Mouse (Mus musculus) heart, embryonic 11.5 days (tissue): ENCODE data around the gene Car12. TPM values are rescaled to one million over a fixed set of nuclear protein-coding genes. Genes with fewer than 3 reads are reported as not detected.
A peak's percentile ranks its signal among the peaks of the same experiment; 100 is the strongest.

Experiments used
- ATAC-seq: fragments of 200-750 bp; cut with Nextera tagmentation; replicated peaks from 2 replicates; pipeline ENCODE4 v1.8.0; 2017; ENCODE audit warnings: moderate library complexity; ENCODE audit not compliant: insufficient number of reproducible peaks, low FRiP score, low TSS enrichment
- H3K27ac ChIP-seq: fragments of 300-500 bp; sonication (generic); 2 replicates; pipeline ENCODE4 v1.5.1; 2014; ENCODE audit warnings: mild to moderate bottlenecking, low read depth, low read length
- H3K27me3 ChIP-seq: fragments of 300-500 bp; sonication (generic); 2 replicates; pipeline ENCODE4 v1.6.1; 2014; ENCODE audit warnings: mild to moderate bottlenecking, low read length, mixed read lengths; ENCODE audit not compliant: control insufficient read depth, insufficient read depth
- H3K36me3 ChIP-seq: fragments of 300-500 bp; sonication (generic); 2 replicates; pipeline ENCODE4 v1.6.1; 2014; ENCODE audit warnings: mild to moderate bottlenecking, low read length, moderate library complexity, mixed read lengths; ENCODE audit not compliant: control insufficient read depth, insufficient read depth
- H3K4me1 ChIP-seq: fragments of 300-500 bp; sonication (generic); 2 replicates; pipeline ENCODE4 v1.6.1; 2014; ENCODE audit warnings: low read length; ENCODE audit not compliant: control insufficient read depth, insufficient read depth
- H3K4me2 ChIP-seq: fragments of 300-500 bp; sonication (generic); 2 replicates; pipeline ENCODE4 v1.6.1; 2014; ENCODE audit warnings: mild to moderate bottlenecking, moderate library complexity
- H3K4me3 ChIP-seq: fragments of 300-500 bp; sonication (generic); 2 replicates; pipeline ENCODE4 v1.5.1; 2014; ENCODE audit warnings: low read depth, low read length
- H3K9ac ChIP-seq: fragments of 300-500 bp; sonication (generic); 2 replicates; pipeline ENCODE4 v1.6.1; 2014; ENCODE audit warnings: mild to moderate bottlenecking, low read depth, low read length, moderate library complexity
- H3K9me3 ChIP-seq: fragments of 300-500 bp; sonication (generic); replicated peaks from 2 replicates; pipeline ENCODE4 v1.6.1; 2016; ENCODE audit warnings: low read length; ENCODE audit not compliant: control insufficient read depth
- WGBS: fragments of 180-500 bp; shearing (Covaris S2); extraction: QIAGEN DNeasy Blood & Tissue Kit; methylation state at CpG from one replicate; pipeline ENCODE4 v1.1.7; 2014; ENCODE audit not compliant: insufficient replicate concordance; 5-methylcytosine and 5-hydroxymethylcytosine counted together
- polyA plus RNA-seq: library from polyadenylated mRNA; unstranded; fragments of >200 nt; fragmentation: Nextera tagmentation; extraction: Ambion mirVana; gene quantifications from 2 replicates; pipeline ENCODE4 v1.2.1, GENCODE M21; 2014

Car12 gene
- polyA plus RNA-seq, 1 experiment from 2014 or later, result 0.30 TPM

DNA sequence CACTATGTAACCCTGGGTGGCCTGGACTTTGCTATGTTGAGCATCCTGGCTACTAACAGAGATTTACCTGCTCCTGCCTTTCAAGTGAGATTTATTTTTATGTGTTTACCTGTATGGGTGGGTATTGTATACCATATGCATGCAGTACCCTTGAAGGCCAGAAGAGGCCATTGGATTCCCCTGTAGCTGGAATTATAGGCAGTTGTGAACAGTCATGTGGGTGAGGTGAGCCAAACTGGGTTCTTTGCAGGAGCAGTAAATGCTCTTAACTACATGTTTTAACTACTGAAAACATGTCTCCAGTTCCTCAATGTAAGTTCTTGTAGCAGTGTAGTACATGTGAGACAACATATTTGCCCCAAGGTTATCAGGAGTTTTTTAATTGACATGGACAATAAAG lies 8.1 kb upstream of the Car12 start:
- H3K4me3 ChIP-seq, result no peak overlapping the region
- H3K4me2 ChIP-seq, result no peak overlapping the region
- no peaks in the 10 kb centered on the region for H3K4me1 ChIP-seq
- no peaks in the 10 kb centered on the region for H3K9me3 ChIP-seq
- H3K9ac ChIP-seq, result no peak overlapping the region
- no peak overlapping the region for H3K27ac ChIP-seq
- H3K36me3 ChIP-seq, result no peaks in the 10 kb centered on the region
- ATAC-seq, result no peak
- no peaks in the 10 kb centered on the region for H3K27me3 ChIP-seq

- no peak for ATAC-seq
- 57% methylated on average over 2 of the region's 2 CpGs for WGBS
These were observed 7.7 kb upstream of the Car12 start for GRCm38 (mm10) chr9:66705766-66706165.

GRCm38 (mm10) chr9:66708054-66708772 lies 5.3 kb upstream of the Car12 start:
- Histone ChIP-seq H3K27ac (no peak overlapping the region), H3K4me2 (no peak overlapping the region), H3K9me3 (no peaks in the 10 kb centered on the region)

More at GRCm38 (mm10) chr9:66705766-66706165, 7.7 kb upstream of the Car12 start:
- Histone ChIP-seq H3K4me3 (no peak overlapping the region), H3K4me1 (no peaks in the 10 kb centered on the region), H3K9ac (no peak overlapping the region), H3K4me2 (no peak overlapping the region), H3K9me3 (no peaks in the 10 kb centered on the region), H3K36me3 (no peaks in the 10 kb centered on the region), H3K27ac (no peak overlapping the region), H3K27me3 (no peaks in the 10 kb centered on the region)

GRCm38 (mm10) chr9:66708816-66709555 lies 4.5 kb upstream of the Car12 start:
- Histone ChIP-seq H3K4me3 (no peak overlapping the region), H3K9ac (no peak overlapping the region), H3K4me1 (peaks cover 4% of the 10 kb centered on the region; the same call in 1 of the 2 replicates), H3K27ac (no peak overlapping the region), H3K4me2 (no peak overlapping the region), H3K9me3 (no peaks in the 10 kb centered on the region), H3K27me3 (peaks cover 13% of the 10 kb centered on the region), H3K36me3 (no peaks in the 10 kb centered on the region)
- 61% methylated on average over 12 of the region's 12 CpGs for WGBS
- ATAC-seq, result no peak

More at GRCm38 (mm10) chr9:66708054-66708772, 5.3 kb upstream of the Car12 start:
- Histone ChIP-seq H3K4me1 (no peaks in the 10 kb centered on the region), H3K9ac (no peak overlapping the region), H3K27me3 (peaks cover 13% of the 10 kb centered on the region), H3K4me3 (no peak overlapping the region), H3K36me3 (no peaks in the 10 kb centered on the region)
- ATAC-seq, result no peak
- 69% methylated on average over 11 of the region's 11 CpGs for WGBS

DNA sequence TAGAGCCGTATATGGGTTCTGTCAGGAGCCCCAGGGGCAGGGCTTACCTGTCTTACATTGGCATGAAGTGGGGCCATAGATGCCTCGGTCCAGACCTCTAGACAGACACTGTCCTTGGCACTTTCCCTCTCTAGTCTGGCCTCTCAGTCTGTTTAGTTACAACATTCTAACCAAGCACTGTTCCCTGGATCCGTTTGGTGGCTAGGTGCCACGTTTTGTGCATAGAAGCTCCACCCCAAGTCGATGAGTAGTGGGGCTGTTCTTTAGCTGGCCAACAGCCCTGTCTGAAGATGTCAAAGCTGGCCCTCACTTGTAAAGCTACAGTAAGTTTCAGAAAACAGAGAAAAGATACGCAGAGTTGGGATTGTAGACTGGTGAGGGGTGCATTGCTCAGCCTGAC lies 2.9 kb upstream of the Car12 start:
- Histone ChIP-seq H3K4me2 (no peak overlapping the region), H3K36me3 (no peaks in the 10 kb centered on the region), H3K4me3 (no peak overlapping the region), H3K9ac (no peak overlapping the region), H3K9me3 (no peaks in the 10 kb centered on the region), H3K4me1 (peaks cover 7% of the 10 kb centered on the region; the same call in 1 of the 2 replicates), H3K27ac (no peak overlapping the region), H3K27me3 (peaks cover 28% of the 10 kb centered on the region)
- no peak for ATAC-seq
- 70% methylated on average over 6 of the region's 6 CpGs for WGBS

DNA sequence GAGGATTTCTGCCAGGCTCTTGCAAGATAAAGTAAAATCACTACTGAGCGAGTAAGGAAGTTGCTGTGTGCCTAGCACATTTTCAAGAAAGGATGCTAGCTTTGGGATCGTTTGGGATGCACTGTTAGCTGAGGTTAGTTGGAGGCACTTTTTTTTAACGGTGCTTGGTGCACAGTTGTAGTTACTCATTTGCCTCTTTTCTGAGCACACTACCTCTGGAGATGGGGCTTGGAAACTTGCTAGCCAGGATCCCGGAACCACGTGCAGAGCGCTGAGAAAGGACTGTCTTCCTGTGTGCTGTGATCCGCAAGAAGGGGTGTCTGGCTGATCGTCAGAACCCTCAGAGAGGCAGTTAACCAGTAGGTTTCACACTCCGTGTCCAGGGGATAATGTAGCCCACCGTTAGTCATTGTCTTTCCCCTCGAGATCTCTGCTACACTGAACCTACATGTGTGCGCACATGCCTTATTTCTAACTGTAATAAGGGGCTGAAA lies 583 bp downstream of the Car12 start:
- Histone ChIP-seq H3K27ac (no peak overlapping the region), H3K4me3 (peak overlapping the region; percentile 45), H3K27me3 (peaks cover 29% of the 10 kb centered on the region), H3K9me3 (no peaks in the 10 kb centered on the region), H3K36me3 (no peaks in the 10 kb centered on the region), H3K9ac (peak overlapping the region; percentile 59; the same call in 1 of the 2 replicates), H3K4me2 (peak overlapping the region; percentile 94), H3K4me1 (peaks cover 7% of the 10 kb centered on the region; the same call in 1 of the 2 replicates)
- ATAC-seq, result no peak
- WGBS, result 21% methylated on average over 12 of the region's 12 CpGs

DNA sequence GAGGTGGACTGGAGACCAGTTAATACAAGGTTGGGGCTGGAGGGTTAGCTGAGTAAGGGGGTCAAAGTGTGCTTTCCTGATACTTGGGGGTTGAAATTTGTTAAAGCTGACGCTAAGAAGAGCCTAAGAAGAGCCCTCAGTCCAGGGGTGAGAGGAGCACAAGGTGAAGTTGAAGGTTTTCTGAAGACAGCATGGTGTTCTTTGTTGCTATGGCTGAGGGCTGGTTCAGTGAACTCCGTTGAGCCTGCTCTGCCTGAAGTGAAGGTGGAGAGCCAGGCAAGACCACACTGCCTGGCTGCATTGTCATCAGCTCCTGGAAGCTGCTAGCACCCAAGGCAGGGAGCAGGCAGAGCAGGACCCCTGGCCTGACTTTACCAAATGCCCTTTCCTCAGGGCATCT lies 1.9 kb downstream of the Car12 start:
- Histone ChIP-seq H3K4me1 (peaks cover 7% of the 10 kb centered on the region; the same call in 1 of the 2 replicates), H3K27me3 (peaks cover 29% of the 10 kb centered on the region), H3K9ac (no peak overlapping the region), H3K36me3 (no peaks in the 10 kb centered on the region), H3K9me3 (no peaks in the 10 kb centered on the region), H3K27ac (no peak overlapping the region), H3K4me3 (no peak overlapping the region), H3K4me2 (no peak overlapping the region)
- WGBS, result 68% methylated on average over 2 of the region's 2 CpGs
- no peak for ATAC-seq

DNA sequence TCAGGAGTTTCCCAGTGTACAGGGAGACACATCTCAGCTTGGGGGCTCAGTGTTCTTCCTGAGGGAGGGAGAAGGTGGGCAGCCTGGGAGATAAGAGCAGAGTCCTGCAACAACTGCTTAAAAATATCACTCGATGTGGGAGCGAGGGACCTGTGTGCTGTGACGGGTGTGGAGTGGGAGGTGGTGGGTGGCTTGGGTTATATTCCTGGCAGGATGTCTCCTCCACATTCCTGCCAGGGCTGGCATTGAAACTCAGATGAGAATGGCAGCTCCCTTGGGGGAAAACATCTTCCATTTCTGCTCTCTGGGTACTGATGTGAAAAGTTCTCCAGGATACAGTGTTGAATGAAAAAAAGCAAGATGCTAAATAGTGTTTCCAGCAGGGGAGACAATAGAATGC lies 3.0 kb downstream of the Car12 start:
- H3K9me3 ChIP-seq, result no peaks in the 10 kb centered on the region
- H3K36me3 ChIP-seq, result no peaks in the 10 kb centered on the region
- WGBS, result 77% methylated on average over 3 of the region's 3 CpGs
- no peak overlapping the region for H3K4me2 ChIP-seq
- peaks cover 7% of the 10 kb centered on the region; the same call in 1 of the 2 replicates for H3K4me1 ChIP-seq
- no peak overlapping the region for H3K27ac ChIP-seq
- no peak for ATAC-seq
- no peak overlapping the region for H3K4me3 ChIP-seq
- no peak overlapping the region for H3K9ac ChIP-seq
- peaks cover 29% of the 10 kb centered on the region for H3K27me3 ChIP-seq
